ENCODE assay signal across 8 mouse cellular contexts in genomic region chr3:96182382-96182776, GRCm38 (mm10). TPM values are rescaled to one million over a fixed set of nuclear protein-coding genes. Genes with fewer than 3 reads are reported as not detected.
DNase-seq lines count a peak whose midpoint lies in the region; ATAC-seq and TF ChIP-seq lines count a peak whose summit lies in the region.

No protein-coding gene starts in this region.

- ATAC-seq in frontal cortex, adult (ENCODE audit: low TSS enrichment) = peak; percentile 62
- ATAC-seq in lung, embryonic 16.5 days (ENCODE audit: low read depth) = no peak
- ATAC-seq in intestine, embryonic 16.5 days = no peak
- ATAC-seq in stomach, embryonic 16.5 days (ENCODE audit: insufficient read depth, low FRiP score) = no peak
- no peak for ATAC-seq in lung, postnatal 0 days

- H3K9me3 ChIP-seq in lung, embryonic 16.5 days (ENCODE audit: control insufficient read depth, low read length) = no peaks in the 10 kb centered on the region
- H3K9me3 ChIP-seq in intestine, embryonic 16.5 days (ENCODE audit: control insufficient read depth, low read length) = no peaks in the 10 kb centered on the region
- no peaks in the 10 kb centered on the region for H3K9me3 ChIP-seq in stomach, embryonic 16.5 days (replicated peaks; ENCODE audit: control insufficient read depth, low read length)
- no peaks in the 10 kb centered on the region for H3K9me3 ChIP-seq in lung, postnatal 0 days (ENCODE audit: low read length)

- peaks cover 17% of the 10 kb centered on the region for H3K4me1 ChIP-seq in lung, embryonic 16.5 days (replicated peaks; ENCODE audit: control insufficient read depth, insufficient read depth, low read length)
- H3K4me1 ChIP-seq in lung, adult 2 months (ENCODE audit: control insufficient read depth, insufficient read depth, low read length) = no peaks in the 10 kb centered on the region
- H3K4me1 ChIP-seq in intestine, embryonic 16.5 days (ENCODE audit: control insufficient read depth, insufficient read depth, low read length) = peaks cover 2% of the 10 kb centered on the region; the same call in 1 of the 2 replicates
- H3K4me1 ChIP-seq in stomach, embryonic 16.5 days (ENCODE audit: control insufficient read depth, insufficient read depth, low read length) = peaks cover 17% of the 10 kb centered on the region
- H3K4me1 ChIP-seq in lung, postnatal 0 days (ENCODE audit: insufficient read depth, low read depth, low read length) = no peaks in the 10 kb centered on the region

- peak overlapping the region; percentile 83 for H3K4me2 ChIP-seq in lung, embryonic 16.5 days (ENCODE audit: low read depth, low read length)
- peak overlapping the region; percentile 75; the same call in 1 of the 2 replicates for H3K4me2 ChIP-seq in intestine, embryonic 16.5 days (ENCODE audit: low read depth, low read length)
- H3K4me2 ChIP-seq in stomach, embryonic 16.5 days (ENCODE audit: low read depth, low read length) = peak overlapping the region; percentile 72
- no peak overlapping the region for H3K4me2 ChIP-seq in lung, postnatal 0 days (replicated peaks; ENCODE audit: low read depth, low read length)

- peak overlapping the region; percentile 41; the same call in 1 of the 2 replicates for H3K9ac ChIP-seq in lung, embryonic 16.5 days (ENCODE audit: low read length)
- 0 out of 2 replicates have a peak overlapping the region, but pooled peaks have one; percentile 21 for H3K9ac ChIP-seq in intestine, embryonic 16.5 days (ENCODE audit: low read depth, low read length)
- no peak overlapping the region for H3K9ac ChIP-seq in stomach, embryonic 16.5 days (ENCODE audit: low read length)
- no peak overlapping the region for H3K9ac ChIP-seq in lung, postnatal 0 days (replicated peaks; ENCODE audit: low read depth)

- H3K27me3 ChIP-seq in lung, embryonic 16.5 days (ENCODE audit: control insufficient read depth, insufficient read depth, low read depth, low read length) = no peaks in the 10 kb centered on the region
- H3K27me3 ChIP-seq in intestine, embryonic 16.5 days (replicated peaks; ENCODE audit: control insufficient read depth, insufficient read depth, low read length) = no peaks in the 10 kb centered on the region
- no peaks in the 10 kb centered on the region for H3K27me3 ChIP-seq in stomach, embryonic 16.5 days (ENCODE audit: control insufficient read depth, insufficient read depth, low read length)
- no peaks in the 10 kb centered on the region for H3K27me3 ChIP-seq in lung, postnatal 0 days (replicated peaks; ENCODE audit: insufficient read depth, low read length)

- 16% methylated on average over 4 of the region's 4 CpGs for WGBS in lung, embryonic 16.5 days
- 26% methylated on average over 4 of the region's 4 CpGs for WGBS in lung, adult 2 months
- WGBS in intestine, embryonic 16.5 days = 27% methylated on average over 4 of the region's 4 CpGs
- 19% methylated on average over 4 of the region's 4 CpGs for WGBS in stomach, embryonic 16.5 days
- 23% methylated on average over 4 of the region's 4 CpGs for WGBS in lung, postnatal 0 days

- no peak for DNase-seq in frontal cortex, postnatal 14 days (ENCODE audit: low spot score in 2 of 2)
- no peak for DNase-seq in lung, adult 2 months
- DNase-seq in gastrocnemius, adult 8-10 months (ENCODE audit: low spot score in 2 of 2) = no peak
- no peak for DNase-seq in lung, postnatal 0 days (ENCODE audit: low spot score)

- no peak for TF ChIP-seq CTCF in lung, adult 2 months (IDR thresholded peaks at IDR 0.05; ENCODE audit: insufficient read depth, low read length)
- no peak for TF ChIP-seq CTCF in lung, postnatal 0 days (IDR thresholded peaks at IDR 0.05)

- peak overlapping the region; percentile 58; the same call in 1 of the 2 replicates for H3K4me3 ChIP-seq in lung, embryonic 16.5 days (ENCODE audit: low read length)
- H3K4me3 ChIP-seq in lung, adult 2 months (replicated peaks; ENCODE audit: extremely low read depth, low read depth, low read length) = no peak overlapping the region
- no peak overlapping the region for H3K4me3 ChIP-seq in intestine, embryonic 16.5 days (ENCODE audit: low read length)
- H3K4me3 ChIP-seq in stomach, embryonic 16.5 days (replicated peaks; ENCODE audit: low read length) = no peak overlapping the region
- no peak overlapping the region for H3K4me3 ChIP-seq in lung, postnatal 0 days (ENCODE audit: low read depth, low read length)

- TF ChIP-seq POLR2A in lung, adult 2 months (IDR thresholded peaks at IDR 0.05; ENCODE audit: borderline replicate concordance, extremely low read depth, low read depth, low read length) = no peak

- peaks cover 11% of the 10 kb centered on the region for H3K36me3 ChIP-seq in lung, embryonic 16.5 days (ENCODE audit: control insufficient read depth, insufficient read depth, low read length)
- H3K36me3 ChIP-seq in intestine, embryonic 16.5 days (ENCODE audit: control insufficient read depth, insufficient read depth, low read length) = no peaks in the 10 kb centered on the region
- peaks cover 7% of the 10 kb centered on the region; the same call in 1 of the 2 replicates for H3K36me3 ChIP-seq in stomach, embryonic 16.5 days (ENCODE audit: control insufficient read depth, insufficient read depth, low read length)
- H3K36me3 ChIP-seq in lung, postnatal 0 days (ENCODE audit: insufficient read depth, low read length) = peaks cover 8% of the 10 kb centered on the region; the same call in 1 of the 2 replicates

- no peak for TF ChIP-seq EP300 in lung, postnatal 0 days (IDR thresholded peaks at IDR 0.05)

- peak overlapping the region; percentile 13; the same call in 1 of the 2 replicates for H3K27ac ChIP-seq in lung, embryonic 16.5 days (ENCODE audit: low read length)
- no peak overlapping the region for H3K27ac ChIP-seq in intestine, embryonic 16.5 days (ENCODE audit: low read length)
- no peak overlapping the region for H3K27ac ChIP-seq in stomach, embryonic 16.5 days (ENCODE audit: low read length)
- no peak overlapping the region for H3K27ac ChIP-seq in lung, postnatal 0 days (ENCODE audit: low read length)

RNA-seq across cellular contexts. Expression of gene Sv2a, which starts 1.4 kb away (rescaled TPM):
- 2.3 and 2.6 TPM in 2 replicates for polyA plus RNA-seq in lung, embryonic 16.5 days (2015; fragmentation: Nextera tagmentation; extraction: Ambion mirVana)
- polyA plus RNA-seq in lung, adult 2 months (2012; rRNA removed) = 1.5 and 1.6 TPM in 2 replicates
- 3.2 and 3.4 TPM in 2 replicates for polyA plus RNA-seq in intestine, embryonic 16.5 days (2015; fragmentation: Nextera tagmentation; extraction: Ambion mirVana)
- polyA plus RNA-seq in stomach, embryonic 16.5 days (2015; fragmentation: Nextera tagmentation; extraction: Ambion mirVana) = 4.1 and 4.4 TPM in 2 replicates
- under 1 TPM; 0.16 to 0.34 (median 0.23) TPM for total RNA-seq in gastrocnemius, adult 8-10 months (2022)
- polyA plus RNA-seq in lung, postnatal 0 days (2015; fragmentation: Nextera tagmentation; extraction: Ambion mirVana) = 1.9 and 2.2 TPM in 2 replicates

RNA-seq across cellular contexts. Expression of gene Sf3b4, which starts 10.2 kb away (rescaled TPM):
- 143 and 167 TPM in 2 replicates for polyA plus RNA-seq in lung, embryonic 16.5 days (2015; fragmentation: Nextera tagmentation; extraction: Ambion mirVana)
- 66.2 and 71.6 TPM in 2 replicates for polyA plus RNA-seq in lung, adult 2 months (2012; rRNA removed)
- 142 and 154 TPM in 2 replicates for polyA plus RNA-seq in intestine, embryonic 16.5 days (2015; fragmentation: Nextera tagmentation; extraction: Ambion mirVana)
- 124 and 125 TPM in 2 replicates for polyA plus RNA-seq in stomach, embryonic 16.5 days (2015; fragmentation: Nextera tagmentation; extraction: Ambion mirVana)
- total RNA-seq in gastrocnemius, adult 8-10 months (2022) = 10 to 100 TPM in 3 of 4 experiments, 1 to 10 TPM in 1; 9.9 to 12.9 (median 11.6) TPM
- polyA plus RNA-seq in lung, postnatal 0 days (2015; fragmentation: Nextera tagmentation; extraction: Ambion mirVana) = 64.4 and 68.4 TPM in 2 replicates

RNA-seq across cellular contexts. Expression of gene Mtmr11, which starts 20.6 kb away (rescaled TPM):
- polyA plus RNA-seq in lung, embryonic 16.5 days (2015; fragmentation: Nextera tagmentation; extraction: Ambion mirVana) = 13.0 and 14.0 TPM in 2 replicates
- polyA plus RNA-seq in lung, adult 2 months (2012; rRNA removed) = 8.0 and 10.5 TPM in 2 replicates
- 24.5 TPM in 2 replicates for polyA plus RNA-seq in intestine, embryonic 16.5 days (2015; fragmentation: Nextera tagmentation; extraction: Ambion mirVana)
- polyA plus RNA-seq in stomach, embryonic 16.5 days (2015; fragmentation: Nextera tagmentation; extraction: Ambion mirVana) = 19.4 and 21.2 TPM in 2 replicates
- total RNA-seq in gastrocnemius, adult 8-10 months (2022) = 1 to 10 TPM in 3 of 4 experiments, under 1 TPM in 1; 0.68 to 2.1 (median 1.3) TPM
- polyA plus RNA-seq in lung, postnatal 0 days (2015; fragmentation: Nextera tagmentation; extraction: Ambion mirVana) = 7.5 and 11.3 TPM in 2 replicates

RNA-seq across cellular contexts. Expression of gene Bola1, which starts 37.1 kb away (rescaled TPM):
- 51.4 and 51.6 TPM in 2 replicates for polyA plus RNA-seq in lung, embryonic 16.5 days (2015; fragmentation: Nextera tagmentation; extraction: Ambion mirVana)
- polyA plus RNA-seq in lung, adult 2 months (2012; rRNA removed) = 61.3 and 70.4 TPM in 2 replicates
- 65.2 and 66.2 TPM in 2 replicates for polyA plus RNA-seq in intestine, embryonic 16.5 days (2015; fragmentation: Nextera tagmentation; extraction: Ambion mirVana)
- 46.8 and 50.0 TPM in 2 replicates for polyA plus RNA-seq in stomach, embryonic 16.5 days (2015; fragmentation: Nextera tagmentation; extraction: Ambion mirVana)
- total RNA-seq in gastrocnemius, adult 8-10 months (2022) = 10 to 100 TPM; 21.8 to 30.6 (median 25.6) TPM
- polyA plus RNA-seq in lung, postnatal 0 days (2015; fragmentation: Nextera tagmentation; extraction: Ambion mirVana) = 50.1 and 51.1 TPM in 2 replicates

RNA-seq across cellular contexts. Expression of gene Hist2h2ab, which starts 37.3 kb away (rescaled TPM):
- polyA plus RNA-seq in lung, embryonic 16.5 days (2015; fragmentation: Nextera tagmentation; extraction: Ambion mirVana) = 1.3 and 1.9 TPM in 2 replicates
- polyA plus RNA-seq in lung, adult 2 months (2012; rRNA removed) = 1.2 and 2.7 TPM in 2 replicates
- 0.70 TPM in 1 of 2 replicates, not detected in the other for polyA plus RNA-seq in intestine, embryonic 16.5 days (2015; fragmentation: Nextera tagmentation; extraction: Ambion mirVana)
- polyA plus RNA-seq in stomach, embryonic 16.5 days (2015; fragmentation: Nextera tagmentation; extraction: Ambion mirVana) = 0.92 TPM in 1 of 2 replicates, not detected in the other
- 1 to 10 TPM in 2 of 4 experiments, under 1 TPM in 1, not detected in 1; 0.65 to 2.3 (median 1.3) TPM for total RNA-seq in gastrocnemius, adult 8-10 months (2022)
- polyA plus RNA-seq in lung, postnatal 0 days (2015; fragmentation: Nextera tagmentation; extraction: Ambion mirVana) = 0.31 TPM in 1 of 2 replicates, not detected in the other

Comparison
In these comparisons a context has a peak if more than half of its experiments do, and no peak if none do; other contexts are left out.
1. H3K9ac ChIP-seq: peak in lung, embryonic 16.5 days (single experiment) and intestine, embryonic 16.5 days (single experiment); none in stomach, embryonic 16.5 days (single experiment) and lung, postnatal 0 days (single experiment).